Mouse (Mus musculus): ENCODE measurements around the gene Hid1.
"Not testable (repeated sequence)": the region's sequence is repeated elsewhere in the genome, so short reads cannot be mapped to it uniquely, and the experiment has no call there.

The Hid1 gene

GRCm38 (mm10) chr11:115367395-115367944 lies at the start of gene Hid1:
Gene Hid1, minus strand, starts transcription at chr11:115367756.
- DNase-seq (ENCODE audit: inconsistent ontology term), result peak; percentile 83

GRCm38 (mm10) chr11:115409556-115409955 lies 42.0 kb upstream of the Hid1 start:
- peak; percentile 46 for DNase-seq (ENCODE audit: inconsistent ontology term)

DNA sequence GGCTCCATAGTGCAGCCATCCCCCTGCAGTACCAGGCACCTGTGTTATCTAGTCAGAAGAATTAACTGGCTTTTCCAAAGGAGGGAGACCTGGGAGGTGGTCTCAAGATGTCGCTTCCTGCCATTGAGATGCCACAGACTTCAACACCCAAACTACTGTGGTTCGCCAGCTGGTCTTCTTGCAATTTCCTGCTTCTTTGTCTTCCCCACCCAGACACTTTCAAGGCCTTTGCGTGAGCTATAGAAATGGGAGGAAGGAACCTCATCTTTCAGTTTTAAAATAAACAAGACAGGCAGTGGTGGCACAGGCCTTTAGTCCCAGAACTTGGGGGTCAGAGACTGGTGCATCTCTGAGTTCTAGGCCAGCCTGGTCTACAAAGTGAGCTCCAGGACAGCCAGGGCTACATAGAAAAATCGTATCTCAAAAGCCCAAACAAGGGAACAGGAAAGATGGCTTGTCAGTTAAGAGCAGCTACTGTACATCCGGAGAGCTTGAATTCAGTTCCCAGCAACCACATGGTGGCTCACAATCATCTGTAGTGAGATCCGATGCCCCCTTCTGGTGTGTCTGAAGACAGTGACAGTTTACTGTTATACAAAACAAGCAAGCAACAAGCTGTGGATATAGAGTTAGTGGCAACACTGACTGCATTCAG lies 40.8 kb upstream of the Hid1 start:
- no peak for DNase-seq (ENCODE audit: inconsistent ontology term)

- no peak for DNase-seq (ENCODE audit: inconsistent ontology term)
Measured at GRCm38 (mm10) chr11:115406858-115407401, 39.4 kb upstream of the Hid1 start.

GRCm38 (mm10) chr11:115405723-115406122 lies 38.2 kb upstream of the Hid1 start:
- no peak for DNase-seq (ENCODE audit: inconsistent ontology term)

GRCm38 (mm10) chr11:115403338-115404124 lies 36.0 kb upstream of the Hid1 start, which contains the start of gene Mrpl58:
Gene Mrpl58, plus strand, starts transcription at chr11:115403752.
- peak; percentile 85 for DNase-seq (ENCODE audit: inconsistent ontology term)

DNA sequence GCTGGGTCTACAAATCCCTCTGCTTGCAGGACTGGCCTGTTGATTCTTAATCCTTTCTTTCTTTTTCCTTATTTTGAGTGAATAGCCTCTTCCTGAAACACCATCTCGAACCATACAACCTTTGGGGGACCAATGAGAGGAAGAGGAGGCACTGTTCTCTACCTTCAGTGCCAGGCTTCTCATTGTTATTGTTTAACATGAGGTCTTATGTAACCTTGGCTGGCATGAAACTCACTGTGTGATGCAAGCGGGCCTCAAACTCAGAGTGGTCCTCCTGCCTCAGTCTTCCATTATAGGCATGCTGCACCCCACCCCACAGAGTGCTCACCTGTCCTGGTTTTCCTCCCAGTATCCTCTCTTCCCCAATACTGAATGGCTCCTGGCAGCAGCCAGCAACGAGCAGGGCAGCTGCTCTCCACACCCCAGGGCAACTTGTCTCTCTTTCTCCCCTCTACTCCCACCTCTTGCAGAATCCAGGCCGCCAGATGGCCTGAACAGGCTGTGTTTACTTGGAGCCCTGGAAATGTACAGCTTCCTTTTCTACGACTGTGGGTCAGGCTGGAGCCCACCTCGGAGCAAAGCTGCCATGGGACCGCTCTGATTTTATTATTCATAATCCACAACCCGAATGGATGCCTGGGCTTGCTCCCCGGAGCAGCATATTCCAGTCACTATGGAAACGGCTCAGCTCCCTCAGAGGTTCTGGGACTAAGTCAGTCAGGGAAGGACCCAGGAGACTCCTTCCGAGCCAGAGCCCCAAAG lies 33.3 kb upstream of the Hid1 start:
- DNase-seq (ENCODE audit: inconsistent ontology term), result no peak

- peak; percentile 73 for DNase-seq (ENCODE audit: inconsistent ontology term)
Measured at GRCm38 (mm10) chr11:115400126-115400525, 32.6 kb upstream of the Hid1 start.

DNA sequence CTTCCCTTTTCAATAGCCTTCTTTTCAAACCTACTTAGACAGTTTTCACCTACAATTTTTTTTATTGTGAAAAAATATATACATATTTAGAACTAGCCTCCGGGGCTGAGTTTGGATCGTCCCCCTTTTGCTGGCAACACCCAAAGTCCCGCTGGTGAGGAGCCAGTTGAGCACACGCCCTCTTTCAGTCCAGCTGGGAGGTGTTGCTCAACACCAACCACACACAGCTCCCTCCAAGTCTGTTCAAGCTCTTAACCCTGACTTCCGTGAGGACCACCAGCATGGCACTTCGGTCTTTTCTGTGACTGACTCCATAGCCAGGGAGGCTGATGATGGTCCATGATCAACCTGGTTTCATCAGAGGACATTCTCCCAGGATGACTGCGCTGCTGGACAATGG lies 30.5 kb upstream of the Hid1 start:
- DNase-seq (ENCODE audit: inconsistent ontology term), result no peak

DNA sequence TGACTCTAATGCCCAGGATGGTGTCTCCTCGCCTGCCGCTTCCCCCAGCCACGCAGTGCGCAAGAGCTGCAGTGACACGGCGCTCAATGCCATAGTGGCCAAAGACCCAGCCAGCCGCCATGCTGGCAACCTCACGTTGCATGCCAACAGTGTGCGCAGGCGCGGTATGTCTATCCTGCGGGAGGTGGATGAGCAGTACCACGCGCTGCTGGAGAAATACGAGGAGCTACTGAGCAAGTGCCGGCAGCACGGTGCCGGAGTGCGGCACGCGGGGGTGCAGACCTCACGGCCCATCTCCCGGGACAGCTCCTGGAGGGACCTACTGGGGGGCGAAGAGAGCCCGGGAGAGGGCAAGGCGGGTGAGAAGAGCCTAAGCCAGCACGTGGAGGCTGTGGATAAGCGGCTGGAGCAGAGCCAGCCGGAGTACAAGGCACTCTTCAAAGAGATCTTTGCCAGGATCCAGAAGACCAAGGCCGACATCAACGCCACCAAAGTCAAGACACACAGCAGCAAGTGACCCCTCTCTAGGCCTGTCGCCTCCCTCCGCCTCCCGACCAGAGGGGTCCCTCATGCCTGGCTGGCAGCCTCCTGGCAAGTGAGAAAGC lies 26.3 kb upstream of the Hid1 start:
- no peak for DNase-seq (ENCODE audit: inconsistent ontology term)

DNA sequence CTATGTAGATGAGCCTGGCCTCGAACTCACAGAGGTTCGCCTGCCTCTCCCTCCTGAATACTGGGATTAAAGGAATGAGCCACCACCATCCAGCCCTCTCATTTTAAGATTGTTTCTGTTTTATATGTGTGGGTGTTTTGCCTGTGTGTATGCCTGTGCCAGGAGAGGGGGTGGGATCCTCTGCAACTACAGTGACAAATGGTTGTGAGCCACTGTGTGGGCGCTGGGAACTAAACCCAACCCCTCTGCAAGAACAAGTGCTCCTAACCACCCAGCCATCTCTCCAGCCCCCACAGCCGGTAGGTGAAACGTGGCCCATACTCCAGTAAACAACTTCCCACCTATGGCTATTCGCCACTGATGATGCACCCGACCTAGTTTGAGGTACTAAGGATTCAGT lies 23.8 kb upstream of the Hid1 start:
- DNase-seq (ENCODE audit: inconsistent ontology term), result no peak

DNA sequence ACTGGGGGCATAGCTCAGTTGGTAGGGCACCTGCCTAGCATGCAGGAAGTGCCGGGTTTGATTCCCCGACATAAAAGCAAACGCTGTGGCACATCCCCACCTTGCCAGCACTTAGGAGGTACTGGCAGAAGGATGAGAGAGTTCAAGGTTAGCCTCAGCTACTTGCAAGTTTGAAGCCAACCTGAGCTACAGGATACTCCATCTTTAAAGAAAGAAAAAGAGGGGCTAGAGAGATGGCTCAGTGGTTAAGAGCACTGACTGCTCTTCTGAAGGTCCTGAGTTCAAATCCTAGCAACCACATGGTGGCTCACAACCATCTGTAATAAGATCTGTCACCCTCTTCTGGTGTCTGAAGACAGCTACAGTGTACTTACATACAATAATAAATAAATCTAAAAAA lies 19.3 kb upstream of the Hid1 start:
- not testable (repeated sequence) for DNase-seq (ENCODE audit: inconsistent ontology term)

GRCm38 (mm10) chr11:115384587-115384986 lies 17.0 kb upstream of the Hid1 start:
- DNase-seq (ENCODE audit: inconsistent ontology term), result peak; percentile 8

DNA sequence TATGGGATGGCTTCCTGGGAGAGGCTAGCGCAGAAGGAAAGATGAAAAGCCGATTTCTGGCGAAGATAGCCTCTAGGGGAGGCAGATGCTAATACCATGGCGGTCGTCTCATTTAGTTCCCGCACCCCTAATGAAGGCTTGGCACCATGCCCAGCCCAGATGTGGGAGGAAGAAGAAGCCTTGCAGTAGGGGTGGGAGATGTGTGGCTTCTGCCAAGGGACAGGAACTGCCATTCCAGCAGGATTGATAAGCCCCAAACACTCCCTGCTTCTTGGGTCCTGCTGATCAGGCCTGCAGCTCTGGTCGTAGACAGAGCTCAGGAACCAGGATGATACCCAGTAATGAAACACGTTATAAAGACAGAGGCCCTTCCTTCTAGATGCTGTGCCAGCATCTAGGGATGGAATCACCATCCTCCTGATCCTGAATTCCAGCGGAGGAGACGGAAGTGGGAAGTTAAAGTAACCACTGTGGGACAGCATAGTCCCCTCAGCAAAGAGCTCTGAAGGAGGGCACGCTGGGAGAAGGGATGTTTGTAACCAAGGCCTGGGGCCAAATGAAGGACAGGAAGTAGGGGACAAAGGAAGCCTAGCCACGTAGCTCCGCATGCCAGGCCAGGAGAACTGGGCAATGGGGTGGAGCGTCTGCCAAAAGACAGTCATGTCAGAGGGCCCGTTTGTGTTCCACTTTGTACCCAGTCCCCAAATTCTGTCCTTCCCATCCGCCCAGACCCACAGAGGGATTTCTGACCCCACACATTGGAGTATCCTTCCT lies 16.3 kb upstream of the Hid1 start:
- peak; percentile 29 for DNase-seq (ENCODE audit: inconsistent ontology term)

DNA sequence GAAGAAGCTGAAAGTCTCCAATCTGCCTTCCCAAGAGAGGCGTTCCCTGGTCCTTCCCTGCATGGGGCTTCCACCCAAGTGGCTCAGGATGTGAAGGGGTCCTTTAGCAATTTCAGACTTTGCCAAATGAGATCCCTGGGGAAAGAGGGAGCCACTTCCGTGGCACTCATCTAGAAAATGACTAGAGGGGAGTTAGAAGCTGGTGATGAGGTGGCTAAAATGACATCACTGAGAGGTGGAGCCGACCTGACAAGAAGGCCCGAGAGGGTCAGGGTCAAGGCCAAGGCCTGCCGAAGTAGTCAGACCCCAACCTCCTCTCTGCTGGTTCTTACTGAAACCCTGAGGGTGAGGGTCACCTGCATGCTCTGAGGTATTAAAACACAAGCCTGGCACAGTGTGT lies 15.3 kb upstream of the Hid1 start:
- no peak for DNase-seq (ENCODE audit: inconsistent ontology term)

DNA sequence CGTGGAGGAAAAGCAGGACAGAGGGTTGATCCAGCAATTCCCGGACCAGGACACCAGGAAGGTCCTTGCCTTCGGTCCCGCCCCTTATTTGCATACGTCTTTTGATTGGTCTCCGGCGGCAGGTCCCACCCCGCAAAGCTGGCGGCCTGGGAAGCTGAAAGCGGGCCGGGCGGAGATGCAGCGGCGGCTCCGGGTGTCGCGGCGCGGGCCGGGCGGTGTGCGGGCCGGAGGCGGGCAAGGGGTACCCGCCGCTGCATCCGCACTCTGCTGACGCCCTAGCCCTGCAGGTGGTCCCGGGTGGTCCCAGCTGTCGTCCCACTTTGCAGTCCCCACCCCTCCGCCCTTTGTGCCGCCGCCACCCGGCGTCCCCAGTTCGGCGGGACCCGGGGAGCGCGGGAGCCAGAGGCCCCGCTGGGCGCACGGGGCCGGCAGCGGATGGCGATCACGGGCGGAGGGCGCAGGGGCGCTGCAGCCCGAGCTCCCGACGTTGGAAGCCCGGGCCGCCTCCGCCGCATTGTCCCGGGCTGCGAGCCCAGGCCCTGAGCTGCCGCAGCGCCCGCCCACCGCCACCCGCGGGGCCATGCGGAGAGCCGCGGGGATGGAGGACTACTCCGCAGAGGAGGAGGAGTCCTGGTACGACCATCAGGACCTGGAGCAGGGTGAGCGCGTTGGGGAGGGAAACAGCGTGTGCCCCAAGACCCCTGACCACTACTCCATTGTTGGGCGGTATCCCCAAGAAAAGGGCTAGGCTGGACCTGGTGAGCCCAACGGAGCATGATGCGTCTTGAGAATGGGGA lies 14.4 kb upstream of the Hid1 start, which contains the start of gene Cdr2l:
Cdr2l (plus strand) TSS at position 174 of the 797 bp plus-strand sequence.
- DNase-seq (ENCODE audit: inconsistent ontology term), result peak; percentile 94

- no peak for DNase-seq (ENCODE audit: inconsistent ontology term)
Measured at GRCm38 (mm10) chr11:115381276-115381675, 13.7 kb upstream of the Hid1 start.

DNA sequence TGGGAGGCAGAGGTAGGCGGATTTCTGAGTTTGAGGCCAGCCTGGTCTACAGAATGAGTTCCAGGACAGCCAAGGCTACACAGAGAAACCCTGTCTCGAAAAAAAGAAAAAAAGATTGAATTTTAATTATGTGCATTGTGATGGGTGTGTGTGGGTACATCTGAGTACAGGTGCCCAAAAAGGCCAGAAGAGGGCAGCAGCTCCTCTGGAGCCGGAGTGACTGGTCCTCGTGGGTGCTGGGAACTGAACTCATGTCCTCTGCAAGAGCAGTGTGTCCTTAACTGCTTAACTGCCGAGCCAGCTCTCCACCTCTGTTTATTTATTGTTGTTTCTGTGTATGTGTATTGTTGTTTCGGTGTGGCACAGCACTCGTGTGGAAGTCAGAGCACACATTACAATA lies 10.3 kb upstream of the Hid1 start:
- DNase-seq (ENCODE audit: inconsistent ontology term), result no peak

DNA sequence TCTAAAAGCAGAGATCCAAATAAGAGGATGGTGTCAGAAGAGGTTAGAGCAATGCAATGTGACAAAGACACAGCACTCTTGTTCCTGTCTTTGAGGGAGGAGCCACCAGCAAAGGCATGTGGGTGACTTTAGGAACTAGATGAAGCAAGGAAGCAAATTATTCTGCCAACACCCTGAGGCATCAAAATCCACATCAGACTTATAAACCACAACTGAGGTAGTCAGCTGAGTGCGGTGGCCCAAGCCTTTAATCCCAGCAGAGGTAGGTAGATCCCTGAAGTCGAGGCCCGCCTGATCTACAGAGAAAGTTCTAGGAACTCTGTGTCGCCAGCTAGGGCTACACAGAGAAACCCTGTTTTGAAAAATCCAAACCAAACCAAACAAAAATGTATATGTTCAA lies 9.7 kb upstream of the Hid1 start:
- DNase-seq (ENCODE audit: inconsistent ontology term), result no peak

DNA sequence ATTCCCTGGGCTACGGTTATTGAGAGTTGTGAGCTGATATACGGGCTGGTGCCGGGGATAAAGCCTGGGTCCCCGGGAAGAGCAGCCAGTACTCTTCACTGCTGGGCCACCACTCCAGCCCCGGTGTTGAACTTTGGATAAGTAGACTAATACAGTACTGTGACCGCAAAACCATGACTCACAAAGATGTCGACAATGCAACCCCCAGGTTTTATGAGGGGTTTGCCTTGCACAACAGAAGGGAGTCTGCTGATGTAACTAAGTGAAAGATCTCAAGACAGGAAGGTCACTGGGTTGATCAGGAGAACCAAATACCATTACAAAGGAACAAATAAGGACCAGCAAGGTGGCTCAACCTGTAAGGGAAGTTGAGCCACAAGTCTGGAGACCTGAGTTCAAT lies 9.2 kb upstream of the Hid1 start:
- no peak for DNase-seq (ENCODE audit: inconsistent ontology term)
